Mouse (Mus musculus) right cerebral cortex, postnatal 14 days (tissue): ENCODE data around the gene Ssh2.
A peak's percentile ranks its signal among the peaks of the same experiment; 100 is the strongest.

Experiments
- DNase-seq: peaks from one replicate; pipeline ENCODE4 v3.0.0; 2022

Gene Ssh2

DNA sequence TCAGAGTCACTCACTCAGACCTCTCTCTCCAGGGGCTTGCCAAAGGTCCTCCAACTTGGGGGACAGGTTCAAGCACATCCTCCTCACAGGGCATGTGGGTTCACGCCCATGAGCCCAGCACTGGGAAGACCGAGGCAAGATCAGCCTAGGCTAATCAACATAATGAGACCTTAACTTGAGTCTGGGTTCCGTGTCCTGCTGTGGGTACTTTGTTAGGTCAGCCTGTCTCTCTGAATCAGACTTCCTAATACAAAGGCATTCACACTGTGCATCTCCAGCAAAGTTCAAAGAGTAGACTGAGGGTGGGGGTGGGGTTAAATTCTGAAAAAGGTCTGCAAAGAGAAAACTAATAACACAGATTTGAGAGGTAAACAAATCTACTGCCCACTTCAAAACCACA is 249.0 kb downstream of the Ssh2 start:
- no peak for DNase-seq

DNA sequence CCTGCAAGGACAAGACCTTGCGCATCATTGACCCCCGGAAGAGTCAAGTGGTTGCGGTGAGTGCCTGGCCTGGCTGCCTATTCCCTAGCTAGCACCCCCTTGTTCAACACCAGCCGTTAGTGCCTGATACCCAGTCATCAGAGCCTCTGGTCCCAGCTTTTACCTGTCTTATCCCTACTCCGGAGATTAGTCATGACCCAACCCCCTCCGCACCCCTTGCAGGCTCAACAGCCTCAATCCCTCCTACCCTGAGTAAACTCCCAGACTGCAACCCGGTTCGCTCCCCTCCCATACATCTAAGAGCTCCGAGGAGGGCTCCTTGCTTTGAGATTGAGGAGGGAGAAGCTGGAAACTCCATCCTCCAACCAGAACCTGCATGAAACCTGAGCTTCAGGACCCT is 250.5 kb downstream of the Ssh2 start:
- no peak for DNase-seq

DNA sequence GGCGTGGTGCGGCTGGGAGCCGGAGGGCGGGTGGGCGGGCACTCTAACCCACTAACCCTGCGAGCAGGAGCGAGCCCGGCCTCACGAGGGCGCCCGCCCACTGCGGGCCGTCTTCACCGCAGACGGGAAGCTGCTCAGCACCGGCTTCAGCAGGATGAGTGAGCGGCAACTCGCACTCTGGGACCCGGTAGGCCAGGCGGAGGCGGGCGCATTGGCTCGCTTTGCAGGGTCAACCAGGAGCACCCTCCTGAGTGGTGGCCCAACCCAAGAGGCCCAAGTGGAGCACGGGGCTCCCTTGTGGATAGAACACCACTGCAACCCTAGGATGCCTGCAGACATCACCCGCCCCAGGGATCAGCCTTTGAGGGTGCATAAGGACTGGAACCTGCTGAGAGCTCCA is 251.1 kb downstream of the Ssh2 start:
- peak; percentile 71 for DNase-seq

DNA sequence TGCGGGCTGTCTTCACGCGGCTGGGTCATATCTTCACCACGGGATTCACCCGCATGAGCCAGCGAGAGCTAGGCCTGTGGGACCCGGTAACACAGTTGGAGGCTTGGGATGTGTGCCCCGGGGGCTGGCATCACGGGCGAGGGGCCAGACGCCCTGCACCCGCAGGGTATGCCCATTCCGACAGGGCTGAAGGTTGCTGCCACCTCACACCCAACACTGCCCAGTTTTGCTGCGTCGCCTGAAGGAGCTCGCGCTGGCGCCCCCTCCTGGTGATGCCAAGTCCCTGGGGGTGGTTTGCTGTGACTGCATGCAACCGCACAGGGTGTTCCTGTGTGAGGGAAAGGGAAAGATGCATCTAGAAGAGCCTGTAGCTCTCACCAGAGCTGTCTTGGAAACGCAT is 251.7 kb downstream of the Ssh2 start:
- DNase-seq, result peak; percentile 89

DNA sequence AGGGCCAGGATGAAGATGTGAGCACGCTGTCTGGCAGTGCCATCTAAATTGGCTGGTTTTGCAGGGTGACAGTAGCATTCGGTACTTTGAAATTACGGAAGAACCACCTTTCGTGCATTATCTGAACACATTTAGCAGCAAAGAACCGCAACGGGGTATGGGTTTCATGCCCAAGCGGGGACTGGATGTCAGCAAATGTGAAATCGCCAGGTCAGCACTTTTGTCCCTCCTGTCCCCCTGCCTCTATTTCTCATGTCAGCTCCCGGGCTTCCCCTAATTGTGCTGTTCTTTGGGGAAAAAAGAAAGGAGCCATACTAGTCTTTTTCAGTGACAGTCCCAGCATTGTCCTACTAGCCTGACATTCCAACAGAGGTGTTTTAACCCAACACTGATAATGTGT is 252.3 kb downstream of the Ssh2 start:
- no peak for DNase-seq

DNA sequence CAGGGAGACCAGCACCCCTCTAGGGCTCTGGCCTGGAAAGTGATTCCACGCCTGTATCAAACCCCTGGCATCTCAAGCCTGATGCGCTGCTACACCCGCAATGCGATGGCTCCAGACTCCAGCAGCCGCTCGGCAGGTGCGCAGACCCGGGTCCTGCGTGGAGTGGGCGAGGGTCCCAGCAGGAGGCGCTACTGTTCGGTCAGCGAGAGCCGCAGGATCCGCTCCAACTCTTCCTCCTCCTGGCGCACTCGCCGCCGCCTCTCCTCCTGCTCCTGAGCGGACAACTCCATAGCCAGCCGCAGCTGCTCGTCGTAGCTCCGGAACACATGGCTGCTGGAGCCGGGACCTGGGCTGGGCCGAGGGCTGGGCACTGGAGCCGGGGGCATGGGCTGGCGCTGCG is 255.3 kb downstream of the Ssh2 start:
- DNase-seq, result no peak

DNA sequence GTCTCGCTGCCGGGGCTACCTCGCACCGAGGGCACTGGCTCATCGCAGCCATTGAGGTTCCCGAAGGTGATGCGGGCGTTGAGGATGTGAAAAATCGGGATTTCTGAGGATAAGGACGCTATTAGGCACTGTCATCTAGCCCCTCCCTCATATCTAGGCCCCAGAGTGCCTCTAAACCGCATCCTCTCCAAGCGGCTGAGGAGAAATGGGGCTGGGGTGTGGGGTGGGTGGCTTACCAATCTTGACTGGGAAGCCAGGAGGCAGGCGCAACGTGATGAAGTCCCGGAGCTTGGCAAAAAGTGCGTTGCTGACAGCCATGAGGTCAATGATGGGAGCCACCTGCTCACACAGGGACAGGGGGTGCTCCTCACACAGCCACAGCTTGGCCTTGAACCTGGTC is 256.7 kb downstream of the Ssh2 start:
- no peak for DNase-seq

DNA sequence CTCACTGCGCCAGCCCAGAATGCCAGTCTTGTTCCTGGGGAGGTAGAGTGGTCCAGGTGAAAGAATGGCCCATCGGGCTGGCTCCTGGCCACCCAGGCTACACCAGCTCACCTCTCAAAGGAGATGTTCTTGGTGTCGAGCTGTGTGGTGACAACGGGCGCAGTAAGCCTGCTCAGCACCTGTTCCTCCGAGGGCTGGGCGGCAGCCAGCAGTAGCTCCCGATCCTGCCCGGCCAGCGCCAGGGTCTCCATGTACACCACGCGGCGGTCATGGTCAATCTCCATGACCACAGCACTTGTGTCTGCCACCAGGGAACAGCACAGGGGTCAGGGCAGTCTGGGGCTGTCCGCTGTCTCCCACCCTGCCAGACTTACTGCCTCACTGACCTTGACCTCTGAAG is 260.1 kb downstream of the Ssh2 start:
- no peak for DNase-seq

DNA sequence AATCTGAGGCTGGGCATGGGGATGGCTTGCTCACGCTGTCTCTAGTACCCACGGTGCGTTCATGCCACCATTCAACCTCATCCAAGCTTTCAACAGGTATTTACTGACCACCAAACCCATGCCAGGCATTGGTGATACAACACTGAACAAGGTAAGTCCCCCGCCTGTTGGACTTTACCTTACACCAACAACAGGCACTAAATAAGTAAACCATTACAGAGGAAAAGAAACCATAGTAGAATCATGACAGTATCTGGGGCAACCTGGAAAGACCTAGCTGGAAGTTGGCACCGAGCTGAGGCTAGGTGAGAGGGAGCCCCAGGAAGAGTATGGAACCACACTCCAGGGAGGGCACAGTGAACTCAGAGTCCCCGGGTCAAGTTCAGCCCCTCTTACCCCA is 260.8 kb downstream of the Ssh2 start:
- DNase-seq, result no peak

DNA sequence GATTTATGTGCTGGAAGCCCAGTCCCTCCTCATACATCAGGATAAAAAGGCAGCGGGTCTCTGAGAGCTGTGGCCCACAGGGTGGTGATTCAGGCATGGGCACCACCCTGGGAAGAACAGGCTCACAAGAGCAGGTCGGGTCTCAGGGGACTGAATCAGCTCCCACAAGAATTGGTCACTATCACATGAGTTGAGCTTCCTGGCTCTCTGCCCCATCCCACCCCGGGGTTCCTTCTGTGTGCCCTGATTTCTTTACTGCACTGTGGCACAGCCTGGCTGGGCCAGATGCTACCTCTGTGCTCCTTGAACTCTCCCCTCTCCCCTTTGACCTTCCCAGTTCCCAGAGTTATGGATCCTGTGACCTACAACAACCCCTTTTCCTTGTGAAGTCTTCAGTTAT is 267.0 kb downstream of the Ssh2 start:
- DNase-seq, result no peak

DNA sequence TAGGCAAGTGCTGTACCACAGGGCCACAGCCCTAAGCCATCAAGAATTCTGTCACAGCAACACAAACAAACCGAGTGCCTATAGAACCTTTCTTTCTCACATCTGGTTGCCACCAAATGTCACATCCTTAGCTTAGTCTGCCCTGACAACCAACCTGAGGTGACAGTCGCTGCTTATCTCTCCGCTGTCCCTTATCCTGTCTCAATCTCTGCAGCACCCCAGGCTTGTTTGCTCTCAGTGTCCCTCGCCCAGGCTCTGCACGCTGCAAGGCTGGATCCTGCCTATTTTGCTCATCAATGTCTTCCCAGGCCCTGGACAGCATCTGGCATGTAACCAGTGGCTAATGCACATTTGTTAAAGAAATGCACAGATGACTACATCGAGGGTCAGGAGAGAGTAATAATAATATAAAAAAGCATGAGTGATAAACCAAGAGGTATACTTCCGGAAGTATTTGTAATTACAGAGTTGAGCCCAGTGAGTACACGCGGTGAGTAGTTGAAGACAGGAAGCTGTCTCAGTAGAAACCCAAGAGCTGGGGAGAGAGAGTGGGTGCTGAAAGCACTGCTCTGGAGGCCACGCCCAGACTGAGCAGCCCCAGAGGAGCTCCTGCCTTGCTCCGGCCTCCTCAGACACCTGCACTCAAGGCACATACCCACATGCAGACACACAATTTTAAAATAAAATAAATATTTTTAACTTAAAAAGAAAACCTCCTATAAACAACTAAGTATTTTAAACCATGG is 267.6 kb downstream of the Ssh2 start:
- no peak for DNase-seq

DNA sequence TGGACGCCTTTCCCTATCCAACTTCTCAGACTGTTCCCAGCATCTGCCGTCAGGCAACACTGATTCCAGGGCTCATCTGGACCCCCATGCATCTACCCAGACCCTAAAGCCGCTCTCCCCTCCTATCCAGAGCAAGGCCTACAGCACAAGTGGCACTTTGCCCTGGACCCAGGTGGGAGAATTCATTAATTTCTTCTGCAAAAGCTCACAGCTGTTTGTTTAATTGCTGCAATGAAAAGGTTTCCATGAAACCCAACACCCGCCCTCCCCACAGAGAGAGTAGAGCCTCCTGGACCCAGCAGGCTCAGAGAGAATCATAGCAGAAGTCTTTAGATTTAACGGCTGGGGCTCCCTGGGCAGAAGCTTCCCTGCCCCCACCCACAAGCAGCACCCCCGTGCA is 269.1 kb downstream of the Ssh2 start:
- no peak for DNase-seq

DNA sequence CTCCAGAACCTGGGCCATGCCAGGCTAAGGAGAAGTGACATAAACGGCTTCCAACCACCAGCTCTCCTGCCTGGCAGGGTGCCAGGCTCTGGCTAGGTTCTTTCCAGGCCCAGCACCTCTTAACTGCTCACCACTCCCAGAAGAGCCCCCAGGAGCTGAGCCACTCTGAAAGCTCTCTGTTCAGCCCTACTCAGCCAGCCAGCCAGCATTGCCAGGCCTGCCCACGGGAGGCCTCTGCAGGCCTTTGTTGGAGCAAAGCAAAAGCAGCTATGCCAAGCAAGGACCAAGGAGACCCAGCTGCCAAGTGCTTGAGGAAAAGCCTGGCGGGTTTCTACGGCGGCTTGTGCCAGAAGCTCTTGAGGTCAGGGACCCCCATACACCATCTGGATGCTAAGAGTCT is 270.7 kb downstream of the Ssh2 start:
- DNase-seq, result no peak

DNA sequence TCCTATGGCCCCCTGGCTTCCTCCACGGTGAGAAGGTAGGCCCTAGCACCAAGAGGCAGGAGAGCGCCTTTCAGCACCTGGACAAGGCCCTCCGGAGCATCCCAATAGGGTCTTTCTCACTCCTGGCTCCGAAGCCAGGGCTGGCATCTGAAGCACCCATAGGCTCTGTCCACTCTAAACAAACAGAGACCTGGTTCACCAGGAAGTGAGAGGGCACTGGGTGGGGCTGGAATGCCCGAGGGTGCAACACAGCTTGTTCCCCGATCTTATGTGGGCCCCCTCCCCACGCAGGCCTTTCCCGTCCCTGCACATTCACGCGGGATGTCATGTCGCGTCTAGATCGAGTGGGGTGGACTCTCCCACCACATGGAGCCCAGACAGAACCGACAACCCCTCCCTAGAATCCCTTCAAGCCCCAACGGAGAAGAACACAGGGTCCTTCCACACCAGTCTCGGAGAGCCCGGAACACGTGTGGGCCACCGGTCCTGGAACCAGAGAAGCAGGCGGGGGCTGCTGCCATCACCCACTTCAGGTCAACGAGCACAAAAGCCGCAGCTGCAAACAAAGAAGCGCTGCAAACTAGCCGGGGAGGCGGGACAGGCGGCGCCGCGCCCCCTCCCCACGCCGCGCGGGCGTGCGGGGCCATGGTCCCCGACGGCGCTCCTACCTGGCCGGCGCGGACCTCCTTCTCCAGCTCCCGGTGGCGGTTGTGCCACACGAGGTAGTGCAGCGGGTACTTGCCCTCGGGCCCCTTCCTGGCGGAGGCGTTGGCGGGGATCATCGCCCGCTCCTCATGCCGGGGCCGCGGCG is 272.9 kb downstream of the Ssh2 start:
- no peak for DNase-seq

DNA sequence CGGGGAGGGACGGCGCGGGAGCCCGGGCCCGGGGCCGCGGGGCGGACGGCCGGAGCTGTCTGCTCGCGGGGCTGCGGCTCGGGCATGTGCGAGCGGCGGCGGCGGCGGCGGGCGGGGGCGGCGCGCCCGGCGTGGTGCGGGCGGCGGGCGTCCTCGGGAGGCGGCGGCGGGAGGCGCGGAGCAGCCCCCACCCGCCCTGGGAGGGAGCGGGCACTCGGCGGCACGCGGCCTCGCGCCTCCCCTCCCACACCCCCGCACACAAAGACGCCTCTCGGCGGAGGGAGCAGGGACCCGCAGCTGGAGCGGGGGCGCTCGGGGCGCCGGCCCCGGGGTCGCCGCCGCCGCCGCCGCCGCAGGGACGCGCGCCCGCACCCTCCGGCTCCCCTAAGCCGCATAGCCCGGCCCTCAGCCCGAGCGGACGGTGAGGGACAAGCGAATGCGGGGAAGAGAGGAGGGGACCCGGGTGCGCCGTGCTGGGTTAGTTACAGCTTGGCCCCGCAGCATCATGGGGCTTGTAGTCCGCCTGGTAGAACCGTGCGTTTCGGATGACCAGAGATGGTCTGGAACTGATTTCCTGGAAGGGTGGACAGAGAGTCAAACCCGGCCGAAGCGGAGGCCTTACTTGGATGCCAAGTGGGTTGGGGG is 273.6 kb downstream of the Ssh2 start, which contains the start of gene Ankrd13b:
Ankrd13b (minus strand) TSS at position 88 of the 645 bp plus-strand sequence.
- DNase-seq, result peak; percentile 83

DNA sequence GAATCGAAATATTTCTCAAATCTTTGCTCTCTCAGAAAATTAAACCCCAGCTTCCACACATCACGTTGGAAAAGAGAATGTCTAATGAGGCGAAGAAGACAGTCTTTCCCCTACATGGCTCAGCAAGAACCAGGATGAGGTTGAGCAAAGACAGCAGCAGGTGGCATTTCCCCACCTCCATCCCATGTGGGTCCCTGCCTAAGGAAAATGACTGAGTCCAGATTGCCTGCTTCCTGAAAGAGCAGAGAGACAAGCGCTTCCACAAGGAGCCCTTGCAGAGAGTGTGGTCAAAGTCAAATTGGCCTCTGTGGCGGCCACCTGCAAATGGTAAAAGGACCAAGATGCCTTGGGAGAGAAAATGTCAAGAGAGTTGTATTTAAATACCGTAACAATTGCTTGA is 274.4 kb downstream of the Ssh2 start:
- no peak for DNase-seq

DNA sequence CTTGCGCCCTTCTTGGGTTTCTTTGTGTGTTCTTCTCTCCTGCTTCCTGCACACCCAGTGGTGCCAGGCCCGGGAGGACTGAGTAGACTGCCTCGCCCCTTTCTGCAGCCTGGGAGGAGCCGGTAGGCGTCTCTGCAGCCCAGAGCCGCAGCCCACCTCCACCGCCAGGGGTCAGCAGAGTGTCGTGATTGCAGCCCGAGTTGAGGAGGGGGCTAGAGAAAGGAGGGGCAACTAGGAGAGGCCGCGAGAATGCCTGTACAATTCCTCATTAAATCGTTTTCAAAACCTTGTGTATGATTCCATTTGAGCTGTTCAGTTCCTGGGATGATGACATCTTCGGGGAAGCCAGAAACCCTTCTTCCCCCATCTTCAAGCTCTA is 275.0 kb downstream of the Ssh2 start:
- DNase-seq, result peak; percentile 94

DNA sequence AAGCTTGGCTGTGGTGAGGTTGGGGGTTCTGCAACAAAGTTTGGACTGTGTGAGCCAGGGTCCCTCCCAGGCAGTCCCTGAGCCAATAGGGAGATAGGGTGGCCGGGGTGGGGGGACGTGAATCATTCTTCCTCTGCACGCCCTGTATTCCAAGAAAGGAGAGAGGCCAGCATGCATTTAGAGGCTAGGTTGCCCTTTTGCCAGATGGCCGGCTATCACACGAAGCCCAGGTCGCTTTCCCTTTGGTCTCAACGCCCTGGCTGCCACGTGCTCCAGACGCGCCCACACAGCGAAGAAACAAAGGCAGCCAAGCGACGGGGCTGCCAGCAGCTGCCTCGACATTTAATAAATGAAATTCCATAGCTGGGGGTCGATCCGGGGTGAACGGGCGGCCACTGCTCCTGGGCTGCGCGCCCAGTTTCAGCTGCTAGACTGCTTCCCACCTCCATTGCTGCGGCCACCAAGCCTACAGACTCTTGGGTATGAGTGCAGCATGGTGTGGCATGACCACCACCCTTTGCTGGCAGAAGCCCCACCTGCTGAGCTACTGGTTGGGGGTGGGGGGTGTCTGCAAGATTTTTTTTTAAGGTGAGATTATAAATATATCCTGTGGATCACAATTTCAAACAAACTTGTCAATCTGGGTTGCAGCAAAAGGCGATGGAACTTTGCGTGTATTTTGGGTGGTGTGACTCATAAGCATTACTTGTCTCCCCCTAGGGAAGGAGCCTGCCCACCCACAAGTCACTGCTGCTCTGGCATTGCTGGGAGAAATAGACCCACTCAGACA is 275.6 kb downstream of the Ssh2 start:
- peak; percentile 61 for DNase-seq

DNA sequence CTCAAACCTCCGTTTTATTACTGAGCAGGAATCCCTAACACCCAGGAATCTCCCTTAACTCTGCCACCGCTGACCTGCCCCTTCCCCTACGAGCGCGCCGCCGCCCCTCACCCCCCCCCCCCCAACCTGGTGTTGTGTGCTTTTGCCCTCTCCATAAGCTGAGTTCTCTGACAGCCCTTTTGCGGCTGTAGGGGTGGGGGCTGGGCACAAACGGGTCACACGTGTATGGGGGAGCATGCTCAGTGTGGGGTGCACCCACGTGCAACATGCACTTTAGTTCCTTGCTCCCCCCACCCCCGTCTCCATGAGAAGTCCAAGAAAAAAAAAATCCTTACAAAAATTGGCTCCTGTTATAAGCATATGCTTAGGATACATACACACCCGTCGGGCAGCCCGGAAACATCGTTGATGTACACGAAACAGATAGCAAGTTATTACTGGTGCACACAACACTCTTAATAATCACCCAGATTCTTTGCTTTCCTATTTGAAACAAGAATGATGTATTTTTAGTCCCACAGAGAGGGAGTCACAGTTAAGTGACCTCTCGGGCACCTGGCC is 276.3 kb downstream of the Ssh2 start:
- DNase-seq, result peak; percentile 76

DNA sequence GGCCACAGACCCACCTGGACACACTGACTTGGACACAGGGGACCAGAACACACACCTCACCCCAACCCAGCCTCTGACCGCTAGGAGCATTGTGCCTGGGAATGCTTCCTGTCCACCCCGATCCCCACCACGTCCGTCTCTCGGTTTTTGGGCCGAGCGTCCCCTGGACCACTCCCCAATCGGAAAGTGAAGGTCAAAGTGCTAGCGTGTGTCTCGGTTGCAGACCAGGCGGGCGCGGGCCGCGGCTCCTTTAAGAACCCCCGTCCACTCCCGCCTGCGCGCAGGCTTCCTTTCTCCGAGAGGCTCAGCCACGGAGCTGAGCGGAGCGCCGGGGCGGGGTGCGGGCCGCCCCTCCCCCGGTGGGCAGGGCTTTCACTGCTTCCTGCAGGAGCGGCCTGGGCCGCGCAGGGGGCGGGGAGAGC is 276.8 kb downstream of the Ssh2 start:
- DNase-seq, result peak; percentile 91

DNA sequence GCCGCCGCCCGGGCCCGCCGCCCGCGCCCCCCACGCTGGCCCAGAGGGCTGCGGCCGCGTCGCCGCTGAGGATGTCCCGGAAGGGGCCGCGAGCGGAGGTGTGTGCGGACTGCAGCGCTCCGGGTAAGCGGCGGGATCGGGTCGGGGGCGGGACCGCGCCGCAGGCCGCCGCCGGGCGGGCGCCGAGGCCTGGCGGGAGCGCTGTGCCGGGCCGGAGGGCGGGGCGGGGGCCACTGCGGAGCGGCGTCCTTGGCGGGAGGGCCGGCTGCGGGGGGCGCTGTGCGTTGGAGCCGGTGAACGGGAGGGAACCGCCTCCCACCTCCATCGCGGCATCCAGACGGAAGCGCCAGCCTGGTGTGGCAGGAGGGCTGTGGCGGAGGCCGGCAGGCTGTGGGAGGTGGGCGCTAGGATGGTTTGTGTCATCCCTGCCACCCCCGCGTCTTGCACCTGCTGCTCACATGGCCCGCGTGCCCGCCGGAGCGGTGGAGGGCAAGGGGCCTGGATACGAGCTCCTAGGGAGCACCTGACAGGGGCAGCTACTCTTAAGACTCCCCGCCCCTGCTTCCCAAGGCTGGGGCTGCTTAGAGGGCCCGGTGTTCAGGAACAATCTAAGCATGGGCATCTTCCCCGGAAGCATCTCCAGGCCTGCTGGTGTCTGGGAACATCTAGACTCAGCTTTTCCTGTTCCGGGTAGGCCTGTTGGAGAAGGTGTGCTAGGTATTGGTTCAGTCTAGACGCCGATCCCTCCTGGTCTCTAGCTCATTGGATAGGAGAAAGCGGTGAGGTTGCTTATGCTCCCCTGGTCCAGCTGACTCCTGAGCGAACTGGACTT is 277.6 kb downstream of the Ssh2 start, which contains the start of gene Git1:
Git1 (plus strand) TSS at position 51 of the 832 bp plus-strand sequence.
- DNase-seq, result peak; percentile 64

DNA sequence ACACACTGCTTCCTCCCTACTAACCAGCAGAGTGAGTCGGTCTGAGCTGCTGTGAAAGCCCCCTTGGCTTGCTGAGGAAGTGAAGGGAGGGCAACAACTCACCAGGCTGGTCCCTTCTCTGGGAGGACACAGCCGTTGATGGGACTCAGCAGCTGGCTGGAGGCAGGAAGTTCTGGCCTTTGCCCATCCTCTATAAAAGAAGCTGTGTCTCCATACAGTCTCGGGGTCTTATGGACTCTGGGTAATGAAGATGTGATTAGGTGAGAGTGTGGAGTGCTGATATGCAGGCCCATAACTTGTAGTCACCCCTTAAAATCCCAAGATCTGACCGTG is 278.2 kb downstream of the Ssh2 start:
- DNase-seq, result no peak
